Mouse (Mus musculus) cerebellum, postnatal 14 days (tissue): Measurements from ENCODE around the gene Ick.

Experiments
- DNase-seq, 2 experiments: peaks; one replicate each; pipeline ENCODE4 v3.0.0; 2021; ENCODE audit warnings: mixed read lengths in 2 of 2

Gene Ick

DNA sequence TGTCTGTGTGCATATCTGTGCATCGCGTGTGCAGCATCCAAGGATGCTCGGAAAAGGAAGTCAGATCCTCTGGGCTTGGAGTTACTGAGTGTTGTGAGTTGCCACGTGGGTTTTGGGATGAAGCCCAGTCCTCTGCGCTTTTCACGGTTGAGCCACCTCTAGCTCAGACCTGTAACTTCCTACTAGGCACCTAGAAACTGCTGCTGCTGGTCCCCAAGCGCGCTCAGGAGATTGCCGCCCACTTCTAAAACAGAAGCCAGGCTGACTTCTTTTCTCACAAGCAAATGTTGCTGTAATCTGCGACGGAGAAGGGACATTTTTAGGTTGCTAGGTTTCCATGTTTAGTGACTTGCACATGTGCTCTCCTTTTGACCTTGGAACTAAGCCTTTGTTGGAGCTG lies 86.0 kb downstream of the Ick start:
- peak; percentile 27 to 30 for DNase-seq

DNA sequence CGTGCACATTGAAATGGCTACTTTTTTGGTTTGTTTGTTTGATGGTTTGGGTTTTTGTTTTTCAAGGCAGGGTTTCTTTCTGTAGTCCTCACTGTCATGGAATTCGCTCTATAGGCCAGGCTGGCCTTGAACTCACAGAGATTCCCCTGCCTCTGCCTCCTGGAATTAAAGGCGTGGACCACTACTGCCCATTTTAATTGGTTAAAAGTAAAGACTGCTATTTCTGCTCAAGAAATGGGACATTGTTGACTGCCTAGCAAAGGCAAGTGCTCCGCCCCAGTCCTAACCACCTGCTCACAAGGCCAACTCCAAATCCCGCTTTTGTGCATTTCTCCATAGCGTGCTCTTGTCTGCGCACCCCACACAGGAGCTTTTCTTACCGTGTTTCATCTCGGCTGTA lies 88.8 kb downstream of the Ick start:
- no peak for DNase-seq

DNA sequence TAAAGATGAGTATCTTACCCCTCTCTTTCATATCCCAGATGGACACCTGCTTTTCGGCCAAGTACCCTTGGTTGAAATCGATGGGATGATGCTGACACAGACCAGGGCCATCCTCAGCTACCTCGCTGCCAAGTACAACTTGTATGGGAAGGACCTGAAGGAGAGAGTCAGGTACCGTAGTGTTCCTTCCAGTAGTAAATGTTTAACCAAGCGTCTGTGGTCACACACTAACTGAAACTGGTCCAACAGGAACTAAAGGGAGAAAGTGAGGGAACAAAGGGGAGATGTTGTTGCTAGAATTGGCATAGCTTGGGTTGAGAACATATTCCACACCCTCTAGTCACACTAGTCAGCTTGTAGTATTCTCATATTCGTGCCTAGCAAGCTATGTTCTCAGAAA lies 95.2 kb downstream of the Ick start:
- no peak for DNase-seq

DNA sequence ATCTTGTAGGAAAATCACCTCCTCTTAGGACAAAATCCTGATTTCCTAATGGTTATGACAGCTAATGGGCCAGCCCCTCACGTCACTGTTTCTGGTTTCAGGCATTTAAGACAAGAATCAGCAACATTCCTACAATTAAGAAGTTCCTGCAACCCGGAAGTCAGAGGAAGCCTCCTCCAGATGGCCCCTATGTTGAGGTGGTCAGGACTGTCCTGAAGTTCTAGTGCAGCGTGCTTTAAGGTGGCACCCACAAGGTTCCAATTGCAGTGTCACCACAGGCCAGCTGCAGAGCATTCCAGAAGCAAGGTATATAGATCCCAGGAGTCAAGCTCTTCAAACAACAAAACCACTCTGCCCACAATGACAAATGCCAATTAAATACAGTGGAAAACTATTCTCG lies 100.0 kb downstream of the Ick start:
- DNase-seq, result no peak

DNA sequence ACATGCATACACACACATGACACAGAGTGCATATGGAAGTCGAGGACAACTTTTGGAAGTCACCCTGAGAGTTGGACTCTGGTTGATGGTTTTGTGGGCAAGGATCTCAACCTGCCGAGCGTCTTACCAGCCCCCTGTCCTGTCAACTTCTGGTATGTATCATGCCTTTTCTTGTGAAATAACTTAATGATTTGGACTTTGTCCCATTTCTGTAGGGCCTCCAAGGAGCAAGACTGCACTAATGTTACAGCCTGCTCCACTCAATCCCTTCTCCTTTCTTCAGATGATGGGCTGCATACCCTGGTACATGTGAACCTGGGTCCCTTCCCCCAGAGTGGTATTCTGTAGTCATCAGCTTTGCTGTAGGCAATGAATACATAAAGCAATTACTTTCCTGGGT lies 101.1 kb downstream of the Ick start:
- no peak for DNase-seq

DNA sequence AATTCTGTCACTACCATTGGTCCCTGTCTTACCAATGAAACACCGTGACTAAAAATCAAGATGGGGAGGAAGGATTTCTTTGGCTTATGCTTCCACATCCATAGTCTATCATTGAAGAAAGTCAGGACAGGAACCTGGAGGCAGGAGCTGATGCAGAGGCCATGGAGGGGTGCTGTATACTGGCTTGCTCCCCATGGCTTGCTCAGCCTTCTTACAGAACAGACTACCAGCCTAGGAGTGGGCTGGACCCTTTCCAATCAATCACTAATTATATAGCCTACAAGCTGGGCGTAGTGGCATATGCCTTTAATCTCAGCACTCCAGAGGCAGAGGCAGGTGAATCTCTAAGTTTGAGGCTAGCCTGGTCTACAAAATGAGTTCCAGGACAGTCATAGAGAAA lies 101.8 kb downstream of the Ick start:
- DNase-seq, result no peak

DNA sequence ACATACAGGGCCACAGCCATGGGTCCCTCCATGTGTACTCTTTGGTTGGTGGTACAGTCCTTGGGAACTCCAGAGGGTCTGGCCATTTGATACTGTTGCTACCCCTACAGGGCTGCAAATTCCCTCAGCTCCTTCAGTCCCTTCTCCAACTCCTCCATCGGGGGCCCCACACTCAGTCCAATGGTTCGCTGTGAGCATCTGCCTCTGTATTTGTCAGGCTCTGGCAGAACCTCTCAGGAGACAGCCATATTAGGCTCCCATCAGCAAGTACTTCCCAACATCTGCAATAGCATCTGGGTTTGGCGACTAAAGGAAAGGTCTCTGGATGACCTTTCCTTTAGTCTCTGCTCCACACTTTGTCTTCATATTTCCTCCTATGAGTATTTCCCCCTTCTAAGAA lies 102.5 kb downstream of the Ick start:
- DNase-seq, result no peak

DNA sequence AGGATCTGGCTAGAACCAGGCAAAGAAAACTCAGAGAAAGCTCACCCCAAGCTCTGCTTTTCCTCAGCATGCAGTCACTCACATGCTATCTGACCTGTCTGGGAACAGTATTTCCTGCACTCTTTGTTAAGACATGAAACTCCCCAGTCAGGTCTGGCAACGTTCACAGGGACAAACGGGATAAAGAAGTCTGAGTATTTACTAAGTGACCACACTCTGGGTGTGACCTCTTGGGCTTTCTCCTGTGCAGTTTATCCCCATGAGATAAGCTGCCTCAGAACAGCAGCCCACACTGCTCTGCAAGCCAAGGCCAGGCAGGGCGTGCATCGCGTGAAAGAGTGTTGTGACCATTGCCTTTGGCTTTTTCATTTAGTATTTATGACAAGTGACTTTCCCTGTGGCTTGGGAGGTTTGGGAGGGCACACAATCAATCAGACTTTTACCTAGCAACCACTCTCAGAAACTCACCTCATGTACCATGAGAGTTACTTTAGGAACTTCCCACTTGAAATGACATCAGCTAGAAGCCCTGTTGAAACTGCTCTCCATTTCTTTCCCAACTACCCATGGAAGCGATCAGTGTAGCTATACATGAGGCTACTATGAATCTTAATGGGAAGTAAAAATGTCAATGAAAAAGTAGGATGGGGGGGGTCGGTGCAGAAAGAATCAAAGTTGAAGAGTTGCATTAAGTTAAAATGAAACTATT lies 103.5 kb downstream of the Ick start:
- DNase-seq, result no peak

DNA sequence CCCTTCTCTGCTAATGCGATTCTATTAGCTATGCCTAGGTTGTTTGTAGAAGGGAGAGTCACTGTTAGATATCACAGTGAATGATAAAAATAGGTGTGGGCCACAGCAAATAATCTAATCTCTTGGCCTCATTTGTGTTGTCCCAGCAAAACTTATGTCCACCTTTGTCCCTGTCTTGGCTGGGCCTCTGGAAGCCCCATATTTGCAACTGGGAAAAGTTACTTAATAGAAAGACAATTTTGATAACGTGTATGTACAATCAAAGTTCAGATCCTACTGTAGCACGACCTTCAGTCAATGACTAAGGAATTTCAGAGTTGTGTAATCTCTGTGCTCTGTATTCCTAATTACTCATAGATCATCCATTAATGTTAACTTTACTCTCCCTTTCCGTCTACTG lies 108.1 kb downstream of the Ick start:
- DNase-seq, result no peak
